Mouse (Mus musculus): ENCODE measurements around the gene Ywhae.

The Ywhae gene

DNA sequence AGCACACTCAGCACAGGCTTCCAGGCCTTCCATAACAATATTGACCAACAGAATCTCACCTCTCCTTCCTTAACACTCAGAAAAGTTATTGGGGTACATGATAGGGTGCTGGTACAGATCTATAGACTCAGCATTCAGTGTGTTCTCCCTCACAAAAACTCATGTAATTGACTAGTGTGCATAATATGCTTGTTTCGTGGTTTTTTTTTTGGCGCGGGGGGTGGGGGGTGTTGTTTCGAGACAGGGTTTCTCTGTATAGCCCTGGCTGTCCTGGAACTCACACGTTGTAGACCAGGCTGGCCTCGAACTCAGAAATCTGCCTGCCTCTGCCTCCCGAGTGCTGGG, 5.8 kb downstream of the Ywhae start:
- no peak for DNase-seq

DNA sequence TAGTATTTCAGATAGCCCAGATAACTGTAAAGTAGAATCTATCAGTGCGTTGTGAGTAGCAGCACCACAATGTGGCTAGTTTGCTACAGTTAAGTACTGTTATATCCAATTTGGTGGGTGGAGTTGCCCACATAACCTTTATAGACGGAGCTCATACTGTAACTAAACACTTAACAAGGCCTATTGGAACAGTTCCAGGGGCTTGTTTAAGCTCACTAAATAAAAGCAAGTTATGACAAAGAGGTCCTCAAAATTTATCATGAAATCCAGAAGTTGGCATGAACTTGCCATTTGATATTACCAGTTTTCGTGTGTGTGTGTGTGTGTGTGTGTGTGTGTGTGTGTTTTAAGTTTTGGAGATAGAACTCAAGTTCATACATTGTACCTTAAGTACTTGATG, 7.5 kb downstream of the Ywhae start:
- no peak for DNase-seq

DNA sequence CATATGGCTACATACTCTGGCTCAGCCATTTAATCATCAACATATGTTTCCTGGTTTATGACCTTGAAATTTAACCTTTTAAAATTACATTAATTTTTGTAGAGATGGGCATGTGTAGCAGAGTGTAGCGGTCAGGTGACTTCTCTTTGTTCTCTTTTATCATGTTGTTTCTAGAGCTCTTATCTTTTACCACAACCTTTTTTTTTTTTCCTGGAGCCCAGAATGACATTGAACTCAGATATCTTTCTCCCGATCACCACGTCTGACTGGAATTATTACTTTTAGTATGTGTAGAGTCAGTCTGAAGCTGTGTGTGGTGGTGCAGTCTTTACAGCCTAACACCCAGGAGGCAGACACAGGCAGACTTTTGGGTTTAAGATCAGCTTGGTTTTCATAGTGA, 8.9 kb downstream of the Ywhae start:
- DNase-seq, result no peak

DNA sequence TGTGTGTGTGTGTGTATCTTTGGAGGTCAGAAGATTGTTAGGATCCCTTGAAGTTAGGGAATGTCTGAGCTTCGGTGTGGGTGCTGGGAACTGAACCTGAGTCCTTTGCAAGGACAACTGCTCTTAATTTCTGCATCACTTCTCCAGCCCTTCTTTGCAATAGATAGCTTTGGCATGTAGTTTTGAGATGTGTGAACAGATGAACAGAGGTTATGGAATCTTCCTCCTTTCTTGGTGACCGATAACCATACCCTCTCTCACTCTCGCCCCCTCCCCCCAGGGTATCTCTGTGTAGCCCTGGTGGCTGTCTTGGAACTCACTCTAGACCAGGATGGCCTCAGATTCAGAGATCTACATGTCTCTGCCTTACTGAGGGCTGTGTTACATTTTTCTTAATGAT, 12.1 kb downstream of the Ywhae start:
- DNase-seq, result no peak

DNA sequence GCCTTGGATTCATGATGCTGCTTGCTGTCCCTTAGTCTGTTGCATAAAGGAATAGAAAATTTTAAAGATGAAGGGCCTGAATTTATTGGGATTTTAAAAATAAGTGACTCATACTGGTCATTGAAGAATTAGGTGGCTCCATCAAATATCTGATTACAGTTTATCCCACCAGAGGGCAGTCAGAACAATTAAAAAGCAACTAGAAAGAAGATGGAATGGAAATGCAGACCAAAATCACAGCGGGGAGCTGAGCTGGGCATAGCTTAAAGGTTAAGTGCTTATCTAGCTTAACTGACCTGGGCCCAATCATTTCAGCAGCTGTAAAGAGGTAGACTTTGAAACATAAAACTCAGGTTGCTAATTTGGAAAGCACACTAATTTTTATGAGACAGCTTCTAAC, 17.9 kb downstream of the Ywhae start:
- no peak for DNase-seq

DNA sequence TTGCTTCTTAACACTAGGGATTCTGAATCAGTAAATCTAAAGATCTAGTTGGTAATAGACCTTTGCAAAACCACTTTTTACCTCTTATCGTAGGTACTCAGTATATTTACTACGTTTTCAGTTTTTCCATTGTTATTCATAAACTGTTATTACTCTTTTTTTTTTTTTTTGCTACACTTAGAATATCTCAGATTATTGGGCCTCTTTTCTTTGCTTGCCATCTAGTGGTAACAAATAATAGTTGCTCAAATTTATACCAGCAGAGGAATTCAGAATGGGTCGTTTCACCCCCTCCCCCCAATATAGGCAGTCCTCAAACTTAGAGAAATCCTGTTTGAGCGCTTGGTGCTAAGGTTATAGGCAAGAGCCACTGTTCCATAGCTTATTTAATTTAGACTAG, 18.4 kb downstream of the Ywhae start:
- DNase-seq, result no peak

DNA sequence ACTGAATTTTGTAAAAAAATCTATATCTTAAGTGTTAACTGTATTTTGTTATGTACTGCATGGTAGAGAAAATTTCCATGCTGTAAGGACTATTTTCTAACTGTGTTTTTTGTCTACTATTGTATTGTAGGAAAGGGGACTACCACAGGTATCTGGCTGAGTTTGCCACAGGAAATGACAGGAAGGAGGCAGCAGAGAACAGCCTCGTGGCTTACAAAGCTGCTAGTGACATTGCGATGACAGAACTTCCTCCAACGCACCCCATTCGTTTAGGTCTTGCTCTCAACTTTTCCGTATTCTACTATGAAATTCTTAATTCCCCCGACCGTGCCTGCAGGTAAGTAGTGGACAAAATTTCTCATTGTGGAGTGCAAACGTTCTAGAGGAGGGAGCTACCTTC, 24.0 kb downstream of the Ywhae start:
- DNase-seq, result no peak

DNA sequence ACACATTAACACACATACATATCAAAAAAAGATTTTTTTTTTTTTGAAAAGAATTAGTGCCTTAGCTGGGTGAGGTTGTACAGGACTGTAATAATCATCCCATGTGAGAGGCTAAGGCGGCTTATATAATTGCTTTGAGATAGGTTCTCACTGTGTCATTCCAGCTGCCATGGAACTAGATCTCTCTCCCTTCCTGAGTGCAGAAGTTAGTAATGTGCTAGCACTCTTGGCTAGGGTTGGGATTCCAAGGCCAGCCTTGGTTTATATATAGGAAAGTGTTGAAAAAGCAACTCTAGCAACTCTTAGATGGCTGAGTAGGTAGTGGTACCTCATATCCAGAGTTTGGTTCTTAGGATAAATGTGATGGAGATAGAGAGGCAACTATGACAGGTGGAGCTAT, 25.9 kb downstream of the Ywhae start:
- no peak for DNase-seq

DNA sequence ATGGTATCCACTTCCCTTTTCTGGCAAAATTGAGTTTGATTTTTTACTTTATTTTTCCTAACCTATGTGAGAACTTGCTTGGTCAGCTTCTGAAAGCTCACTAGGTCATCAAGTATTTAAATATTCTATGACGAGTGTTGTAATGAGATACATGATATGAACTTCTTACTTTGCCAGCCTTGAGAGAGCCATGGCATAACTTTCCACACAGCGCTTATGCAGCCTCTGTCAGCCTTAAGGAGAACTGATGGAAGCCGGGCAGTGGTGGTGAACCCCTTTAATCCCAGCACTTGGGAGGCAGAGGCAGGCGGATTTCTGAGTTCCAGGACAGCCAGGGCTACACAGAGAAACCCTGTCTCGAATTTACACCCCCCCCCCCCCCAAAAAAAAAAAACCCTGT, 28.1 kb downstream of the Ywhae start:
- DNase-seq, result no peak

DNA sequence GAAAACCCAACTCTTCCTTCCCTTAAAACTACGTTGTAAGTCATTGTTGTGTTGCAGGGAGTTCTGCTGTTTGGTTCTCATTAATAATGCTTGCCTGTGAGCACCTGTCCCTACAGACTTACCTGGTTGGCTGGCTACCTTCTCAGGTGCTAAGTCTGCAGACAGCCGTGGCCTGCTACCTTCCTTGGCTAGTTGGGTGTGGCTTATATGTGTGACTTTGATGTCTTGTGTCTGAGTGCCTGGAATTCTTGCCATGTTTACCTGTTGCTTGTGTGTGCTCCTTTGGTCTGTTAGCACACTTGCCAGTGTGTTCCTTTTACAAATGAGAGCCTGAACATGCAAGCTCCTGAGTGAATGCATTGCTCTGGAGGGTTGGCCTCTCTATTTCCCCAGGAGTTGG, 30.0 kb downstream of the Ywhae start:
- no peak for DNase-seq

DNA sequence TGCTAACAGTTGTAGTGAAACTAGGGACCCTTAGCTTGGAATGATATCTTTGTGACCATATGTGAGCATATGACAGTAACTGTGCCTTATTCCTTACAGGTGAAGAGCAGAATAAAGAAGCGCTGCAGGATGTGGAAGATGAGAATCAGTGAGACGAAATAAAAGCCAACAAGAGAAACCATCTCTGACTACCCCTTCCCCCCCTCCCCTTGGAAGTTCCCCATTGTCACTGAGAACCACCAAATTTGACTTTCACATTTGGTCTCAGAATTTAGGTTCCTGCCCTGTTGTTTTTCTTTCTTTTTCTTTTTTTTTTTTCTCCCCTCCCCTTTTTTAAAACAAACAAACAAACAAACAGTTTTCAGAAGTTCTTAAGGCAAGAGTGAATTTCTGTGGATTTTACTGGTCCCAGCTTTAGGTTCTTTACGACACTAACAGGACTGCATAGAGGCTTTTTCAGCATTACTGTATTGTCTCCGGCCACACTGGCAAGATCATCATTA, 31.9 kb downstream of the Ywhae start:
- DNase-seq, result no peak

DNA sequence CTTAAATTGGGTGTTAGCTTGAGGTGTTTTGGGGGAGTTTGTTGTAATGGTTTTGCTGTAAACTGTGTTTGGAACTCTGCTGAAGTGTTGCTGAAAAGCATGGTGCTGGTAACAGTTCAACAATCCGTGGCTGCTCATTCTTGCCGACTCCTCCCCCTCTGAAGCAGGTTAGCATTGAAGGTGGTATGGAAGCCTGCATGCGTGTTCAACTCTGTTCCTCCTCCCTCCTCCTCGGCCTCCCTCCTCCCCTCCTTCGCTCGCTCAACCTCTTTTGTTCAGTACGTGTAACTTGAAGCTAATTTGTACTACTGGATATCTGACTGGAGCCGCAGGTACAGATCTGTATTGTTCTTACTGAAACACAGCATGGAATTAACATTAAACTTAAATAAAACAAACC, 32.5 kb downstream of the Ywhae start:
- no peak for DNase-seq

DNA sequence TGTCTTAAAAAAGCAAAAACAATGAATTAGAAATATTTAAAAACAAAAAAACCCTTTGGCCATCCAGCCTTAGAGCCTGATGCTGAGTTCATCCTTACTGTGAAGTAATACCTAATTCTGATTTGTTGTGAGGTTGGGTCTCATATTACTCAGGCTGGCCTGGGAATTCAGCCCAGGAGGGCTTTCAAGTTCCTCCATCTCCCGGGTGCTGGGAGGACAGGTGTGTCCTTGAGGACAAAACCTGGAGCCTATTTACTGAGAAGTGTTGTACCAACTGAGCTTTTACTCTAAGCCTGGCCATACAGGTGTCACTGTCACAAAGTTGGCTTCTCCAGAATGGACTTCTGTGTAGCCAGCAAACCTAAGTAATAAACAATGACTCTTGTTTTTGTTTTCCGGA, 34.3 kb downstream of the Ywhae start:
- DNase-seq, result no peak

DNA sequence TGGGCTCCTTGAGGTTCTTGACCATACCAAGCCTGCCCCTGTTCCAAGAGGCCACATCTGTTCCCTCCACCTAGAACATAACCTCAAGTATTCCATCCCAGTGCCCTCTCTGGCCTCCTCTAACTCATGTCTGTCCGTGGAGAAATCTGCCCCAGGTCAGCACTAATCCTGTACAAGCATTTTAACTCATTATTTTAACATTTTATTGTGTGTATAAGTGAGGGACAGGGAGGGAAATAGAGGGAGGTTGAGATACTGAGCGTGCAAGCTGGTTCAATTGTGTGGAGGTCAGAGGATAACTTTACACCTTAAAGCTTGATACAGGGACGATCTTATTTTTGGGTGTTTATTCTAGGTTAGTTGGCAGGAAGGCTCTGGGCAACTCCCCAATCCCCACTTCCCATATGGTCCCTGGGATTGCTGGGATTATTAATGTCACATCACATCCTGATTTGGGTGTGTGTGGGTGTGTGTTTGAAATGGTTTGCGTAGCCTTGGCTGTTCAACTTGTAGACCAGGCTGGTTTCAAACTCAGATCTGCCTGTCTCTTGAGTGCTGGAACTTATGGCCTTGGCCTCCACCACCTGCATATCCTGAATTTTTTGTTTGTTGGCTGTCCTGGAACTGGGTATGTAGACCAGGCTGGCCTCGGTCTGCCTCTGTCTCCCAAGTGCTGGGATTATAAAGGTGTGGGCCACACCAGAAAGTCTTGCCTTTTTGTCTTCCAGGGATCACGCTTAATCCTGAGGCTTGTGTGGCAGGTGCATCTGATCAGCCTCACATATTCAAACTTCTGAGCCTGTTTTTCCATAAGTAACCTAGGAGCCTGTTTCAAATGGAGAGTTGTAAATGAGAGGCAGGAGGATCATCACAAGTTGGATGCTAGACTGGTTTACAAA, 35.7 kb downstream of the Ywhae start:
- DNase-seq, result no peak

DNA sequence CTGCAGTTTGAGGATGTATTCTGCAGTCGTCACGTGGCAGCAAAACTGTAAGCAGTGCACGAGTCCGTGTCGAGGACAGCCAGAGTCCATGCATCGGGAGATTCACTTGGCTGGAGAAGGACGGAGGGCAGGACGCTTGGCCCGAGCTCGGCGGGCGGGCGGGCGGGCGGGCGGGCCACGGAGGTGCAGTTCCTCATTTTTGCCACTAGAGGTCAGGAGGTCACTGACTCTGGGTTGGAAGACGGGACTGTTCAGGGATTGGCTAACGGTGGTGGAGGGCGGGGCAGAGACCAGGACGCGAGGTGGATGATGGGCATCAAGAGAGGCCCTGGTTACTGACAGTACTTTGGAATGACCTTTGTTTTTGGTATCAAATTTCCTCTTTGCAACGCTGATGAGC, 36.5 kb downstream of the Ywhae start:
- peak; percentile 87 for DNase-seq

DNA sequence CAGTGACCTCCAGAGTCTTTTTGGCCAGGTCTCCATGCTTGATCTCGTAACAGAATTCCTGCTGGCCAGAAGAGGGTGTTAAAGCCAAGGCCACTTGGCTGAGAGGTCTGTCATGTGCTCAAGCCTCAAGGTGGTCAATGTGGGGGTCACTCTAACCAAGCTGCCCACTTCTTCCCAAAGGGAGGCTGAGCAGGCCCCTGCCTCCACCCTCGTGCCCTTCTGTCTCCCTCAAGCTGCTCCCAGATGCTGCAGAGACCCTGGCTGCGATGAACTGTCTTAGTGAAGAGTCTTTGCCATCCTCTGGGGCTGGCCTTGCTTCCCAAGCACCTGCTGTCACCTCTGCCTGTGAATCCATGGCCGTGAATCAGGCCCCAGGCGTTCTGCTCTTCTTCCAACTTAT, 39.9 kb downstream of the Ywhae start:
- DNase-seq, result peak; percentile 7

DNA sequence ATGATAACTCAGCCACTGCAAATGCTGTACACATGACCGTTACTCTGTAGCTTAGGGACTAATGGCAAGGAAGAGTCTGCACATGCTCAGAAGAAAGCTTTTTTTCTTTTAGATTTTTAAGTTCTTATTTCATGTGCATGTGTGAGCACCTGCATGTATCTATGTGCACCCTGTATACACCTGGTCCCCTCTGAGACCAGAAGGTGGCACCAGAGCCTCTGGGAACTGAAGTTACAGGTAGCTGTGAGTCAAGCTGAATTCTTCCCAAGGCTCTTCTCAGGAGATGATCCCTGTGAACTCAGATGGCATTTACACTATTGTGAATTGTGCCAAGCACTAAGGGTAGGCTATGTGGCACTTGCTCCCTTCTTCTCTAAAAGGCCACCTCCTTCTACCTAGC, 43.2 kb downstream of the Ywhae start:
- DNase-seq, result no peak

DNA sequence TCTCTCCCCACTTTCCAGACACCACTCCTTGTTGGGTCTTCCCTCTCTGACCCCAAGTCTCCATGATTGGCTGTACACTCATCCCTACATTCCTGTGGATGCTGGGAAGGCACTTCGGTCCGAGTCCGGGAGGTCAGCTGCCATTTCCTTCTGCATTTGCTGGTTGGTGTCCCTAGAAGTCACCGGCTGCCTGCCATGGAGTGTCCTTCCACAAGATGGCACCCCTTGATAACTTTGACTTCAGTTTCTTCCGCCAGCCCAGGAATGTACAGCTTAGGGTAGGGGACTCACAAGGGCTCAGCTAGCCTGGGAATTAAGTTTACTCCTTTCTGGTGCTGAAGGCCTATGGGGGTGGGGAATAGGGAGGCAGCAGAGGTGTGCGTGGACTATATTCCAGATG, 49.2 kb downstream of the Ywhae start:
- peak; percentile 73 for DNase-seq

DNA sequence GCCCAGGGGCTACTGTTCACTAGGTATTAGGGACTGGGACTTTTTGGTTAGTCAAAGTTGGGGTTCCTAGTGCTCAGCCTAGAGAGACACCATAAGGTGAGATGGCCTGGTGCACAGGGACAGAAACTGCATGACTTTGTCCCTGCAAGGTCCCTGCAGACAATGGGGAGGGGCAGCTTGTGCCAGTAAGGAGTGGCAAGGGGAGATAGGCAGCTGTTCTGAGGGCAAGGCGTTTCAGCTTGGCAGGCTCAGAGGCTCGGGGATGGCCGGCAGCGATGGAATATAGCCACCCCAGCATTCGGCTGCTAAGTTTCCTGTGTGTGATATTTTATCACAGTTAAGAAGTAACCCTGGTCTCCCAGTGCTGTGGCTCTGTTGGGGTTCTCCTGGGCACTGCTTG, 51.1 kb downstream of the Ywhae start:
- DNase-seq, result no peak

DNA sequence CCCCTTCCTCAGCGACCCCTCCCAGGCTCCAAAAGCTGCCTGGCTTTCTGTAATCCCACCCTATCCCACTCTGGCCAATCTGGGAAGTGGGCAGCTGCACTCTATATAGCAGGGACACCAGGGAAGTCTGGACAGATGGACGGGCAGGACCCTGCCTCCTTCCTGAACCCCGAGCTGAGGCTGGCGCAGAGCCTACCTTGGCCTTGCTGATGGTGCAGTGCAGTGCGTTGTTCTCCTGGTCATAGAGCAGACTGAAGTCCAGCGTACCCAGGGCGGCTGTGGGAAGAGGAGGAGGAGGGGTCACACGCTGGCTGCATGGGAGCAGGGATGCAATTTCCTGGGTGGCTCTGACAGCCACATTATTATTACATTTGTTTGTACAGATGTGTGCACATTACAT, 53.2 kb downstream of the Ywhae start:
- DNase-seq, result no peak

DNA sequence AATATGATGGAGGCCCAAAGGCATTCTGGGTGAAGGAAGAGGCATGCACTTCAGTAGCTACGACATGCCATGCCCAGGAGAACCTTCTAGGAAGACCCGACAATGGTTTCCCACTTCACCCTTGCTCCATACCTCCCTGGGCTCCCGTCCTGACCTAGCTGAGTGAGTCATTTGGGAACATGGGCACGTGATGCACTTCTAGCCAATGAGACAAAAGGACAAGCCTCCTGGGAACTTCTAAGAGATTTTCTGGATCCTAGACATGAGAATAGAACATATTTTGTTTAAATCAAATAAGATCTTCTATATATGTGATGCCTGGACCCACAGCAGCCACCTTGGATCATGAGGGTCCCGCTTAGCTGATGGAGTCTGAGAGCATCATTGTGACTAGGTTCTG, 59.9 kb downstream of the Ywhae start:
- no peak for DNase-seq

DNA sequence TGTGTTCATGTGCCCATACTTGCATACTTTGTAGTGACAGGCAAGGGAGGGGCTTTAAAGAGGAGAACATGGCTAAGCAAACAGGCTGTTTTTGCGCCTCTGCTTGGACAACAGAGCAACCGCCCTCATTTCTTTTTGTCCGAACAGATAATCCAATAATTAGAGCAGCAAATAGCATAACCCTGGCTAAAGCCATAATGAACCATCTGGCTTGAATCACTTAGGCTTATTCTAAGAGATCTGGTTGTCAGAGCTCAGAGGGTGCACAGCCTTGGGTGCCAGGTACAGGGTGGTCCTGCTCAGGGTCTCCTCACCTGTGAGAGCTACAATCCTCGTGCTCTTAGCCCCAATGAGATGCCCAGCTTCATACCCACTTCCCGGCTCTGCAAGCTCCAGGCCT, 60.7 kb downstream of the Ywhae start:
- DNase-seq, result no peak

DNA sequence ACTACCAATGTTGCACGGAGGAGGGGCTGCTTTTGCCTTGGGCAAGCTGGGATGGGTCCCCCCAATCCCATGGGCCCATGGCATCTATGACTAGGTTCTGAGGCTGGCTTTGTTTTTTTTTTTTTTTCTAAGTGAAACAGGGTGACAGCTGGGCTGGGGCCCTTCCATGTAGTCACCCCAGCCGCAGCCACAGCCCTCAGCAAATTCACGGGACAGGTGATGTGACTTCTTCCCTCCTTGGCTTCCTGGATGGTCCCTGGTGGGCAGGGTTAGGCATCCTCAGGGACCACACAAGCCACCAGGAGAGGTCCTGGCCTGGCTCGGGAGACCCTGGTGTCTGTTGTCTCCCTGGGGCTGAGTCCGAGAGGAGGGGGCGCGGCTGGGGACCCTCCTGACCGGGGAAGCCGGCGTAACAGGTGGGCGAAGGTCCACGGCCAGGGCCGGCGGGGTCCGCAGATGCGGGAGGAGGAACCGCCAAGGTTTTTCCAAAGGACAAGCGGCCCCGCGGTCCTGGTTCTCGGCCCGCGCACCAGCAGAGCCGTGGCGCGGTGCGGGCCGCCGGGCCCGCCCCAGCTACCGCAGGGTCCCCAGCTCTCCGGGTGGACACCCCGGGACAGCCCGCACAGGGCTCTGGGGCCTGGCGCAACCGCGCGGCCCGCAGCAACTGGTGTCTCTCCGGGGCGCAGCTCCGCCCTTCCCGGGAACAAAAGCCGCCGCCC, 62.1 kb downstream of the Ywhae start:
- no peak for DNase-seq

DNA sequence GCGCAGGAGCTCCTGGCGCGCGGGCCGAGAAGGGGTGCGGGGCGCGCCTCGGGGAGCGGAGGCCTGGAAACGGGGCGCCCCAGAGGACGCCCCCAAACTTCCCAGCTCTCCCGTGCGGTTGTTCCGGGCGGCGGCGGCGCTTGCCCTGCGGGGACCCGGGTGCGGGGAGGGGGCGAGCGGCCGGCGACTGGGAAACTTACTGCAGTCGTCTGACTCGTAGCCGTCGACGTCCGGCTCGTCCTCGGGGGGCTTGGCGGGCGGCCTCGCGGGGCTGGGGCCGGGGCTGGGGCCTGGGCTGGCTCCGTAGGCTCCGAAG, 62.6 kb downstream of the Ywhae start:
- DNase-seq, result peak; percentile 30

DNA sequence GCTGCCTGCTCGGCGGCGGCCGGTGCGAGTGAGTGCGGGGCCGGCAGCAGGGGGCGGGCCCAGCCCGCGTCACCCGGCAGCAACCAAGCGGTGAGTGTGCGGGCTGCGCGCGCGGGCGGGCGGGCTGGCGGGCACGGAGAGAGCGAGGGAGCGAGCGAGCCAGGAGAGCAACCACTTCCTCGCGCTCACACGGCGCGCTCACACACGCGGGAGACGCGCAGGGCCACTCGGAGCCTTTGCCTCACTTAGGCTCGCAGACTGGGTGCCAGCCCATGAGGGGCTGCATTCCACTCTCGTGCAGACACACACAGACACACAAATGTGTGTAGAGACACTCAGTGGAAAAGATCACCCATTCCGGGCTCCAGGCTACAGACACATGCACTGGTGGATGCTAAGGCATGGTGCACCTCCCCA, 63.4 kb downstream of the Ywhae start, which contains the start of gene Doc2b:
Gene Doc2b (minus strand): TSS at position 21 of the 417 bp plus-strand sequence.
- peak; percentile 51 for DNase-seq
